Mouse (Mus musculus) ES-Bruce4 (cell line): ENCODE data around the gene Cse1l.

ENCODE experiments used
- CTCF ChIP-seq: IDR thresholded peaks from one replicate; pipeline ENCODE4 v1.8.1; 2011; ENCODE audit warnings: low read depth, low read length
- POLR2A ChIP-seq: IDR thresholded peaks from one replicate; pipeline ENCODE4 v1.8.1; 2011; ENCODE audit warnings: low read length; ENCODE audit not compliant: insufficient read depth

GRCm38 (mm10) chr2:166870899-166871298, 34.9 kb upstream of the Cse1l start:
- no peak for TF ChIP-seq POLR2A
- no peak for TF ChIP-seq CTCF
